Comparison of ENCODE assay signal across 9 mouse cellular contexts in the genomic region with DNA sequence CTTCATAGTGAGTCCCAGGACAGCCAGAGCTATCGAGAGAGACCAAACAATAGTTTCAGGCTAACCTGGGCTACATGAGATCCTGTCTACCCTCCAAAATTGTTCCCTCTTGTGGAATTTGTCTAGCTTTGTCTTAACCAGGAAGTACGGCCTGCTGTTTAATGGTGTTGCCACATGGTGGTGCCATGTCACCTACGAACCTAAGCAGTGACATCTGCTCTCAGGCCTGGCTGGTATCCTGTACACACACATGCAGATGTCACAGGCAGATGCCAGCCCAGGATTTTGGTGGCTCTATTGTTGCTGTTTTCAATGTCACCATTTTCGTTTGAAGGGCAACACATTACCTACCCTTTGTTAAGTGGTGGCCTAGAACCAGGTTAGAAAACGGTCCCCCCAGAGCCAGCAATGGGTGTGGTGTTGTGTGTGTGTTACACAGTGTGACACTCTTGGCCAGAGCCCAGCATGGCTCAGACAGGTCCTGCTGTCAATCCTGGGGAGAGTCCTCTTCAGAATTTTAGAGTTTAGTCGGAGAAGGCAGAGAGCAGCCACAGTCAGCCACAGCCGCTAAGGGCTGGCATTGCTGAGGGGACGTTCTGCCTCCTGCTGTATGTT. TPM values are rescaled to one million over a fixed set of nuclear protein-coding genes. Genes with fewer than 3 reads are reported as not detected.
DNase-seq lines count a peak whose midpoint lies in the region; ATAC-seq lines count a peak whose summit lies in the region.
"Had no signal": no experiment of that assay in that cellular context is flagged by ENCODE, and none has a peak within 500 bp of the region (broad histone marks: within the 10 kb centered on the region; RNA-seq: fewer than 3 reads in every experiment).

No protein-coding gene starts in this region.

- no peaks in the 10 kb centered on the region for H3K27me3 ChIP-seq in embryonic facial prominence, embryonic 10.5 days (replicated peaks; ENCODE audit: low read depth, poor library complexity, severe bottlenecking)
- no peaks in the 10 kb centered on the region for H3K27me3 ChIP-seq in liver, embryonic 12.5 days (replicated peaks)

- peaks cover 98% of the 10 kb centered on the region for H3K36me3 ChIP-seq in embryonic facial prominence, embryonic 10.5 days (replicated peaks)
- H3K36me3 ChIP-seq in liver, embryonic 12.5 days: peaks cover 99% of the 10 kb centered on the region

- WGBS in embryonic facial prominence, embryonic 10.5 days: 85% methylated on average over 8 of the region's 8 CpGs
- WGBS in liver, embryonic 12.5 days (ENCODE audit: insufficient replicate concordance): 68% methylated on average over 8 of the region's 8 CpGs

- no peaks in the 10 kb centered on the region for H3K9me3 ChIP-seq in embryonic facial prominence, embryonic 10.5 days
- H3K9me3 ChIP-seq in liver, embryonic 12.5 days (replicated peaks): no peaks in the 10 kb centered on the region

- no peak overlapping the region for H3K4me2 ChIP-seq in liver, embryonic 12.5 days

- H3K9ac ChIP-seq in liver, embryonic 12.5 days: no peak overlapping the region

- no peaks in the 10 kb centered on the region for H3K4me1 ChIP-seq in embryonic facial prominence, embryonic 10.5 days
- H3K4me1 ChIP-seq in liver, embryonic 12.5 days: no peaks in the 10 kb centered on the region

- ATAC-seq in liver, embryonic 12.5 days: peak; percentile 54; the same call in 1 of the 2 replicates

- no peak overlapping the region for H3K4me3 ChIP-seq in embryonic facial prominence, embryonic 10.5 days
- no peak overlapping the region for H3K4me3 ChIP-seq in liver, embryonic 12.5 days
- H3K4me3 ChIP-seq: erythroblast, embryonic 14.5 days had no signal

- H3K27ac ChIP-seq in embryonic facial prominence, embryonic 10.5 days (replicated peaks): no peak overlapping the region
- H3K27ac ChIP-seq in liver, embryonic 12.5 days: peak overlapping the region; percentile 41; the same call in 1 of the 2 replicates

- DNase-seq in layer of hippocampus, postnatal 10 days (ENCODE audit: low spot score in 2 of 2): peak; percentile 36 to 49
- DNase-seq in layer of hippocampus, adult 9-10 months (ENCODE audit: low spot score): no peak
- peak; percentile 56 for DNase-seq in MEL-GATA-1-ER (ENCODE audit: extremely low read depth, low read depth)
- DNase-seq in embryonic facial prominence, embryonic 10.5 days (ENCODE audit: low spot score): peak; percentile 42
- peak; percentile 41 for DNase-seq in retina, postnatal 7 days (ENCODE audit: low read depth, low spot score)
- no peak for DNase-seq in right cerebral cortex, adult 2 months (ENCODE audit: low spot score in 2 of 2)
- no peak for DNase-seq in gastrocnemius, adult 8-10 months (ENCODE audit: low spot score in 2 of 2)

RNA-seq across cellular contexts. Expression of a gene that starts 16.0 kb away (rescaled TPM):
- not detected for total RNA-seq in layer of hippocampus, postnatal 10 days (2021)
- not detected in 2 replicates for polyA plus RNA-seq in embryonic facial prominence, embryonic 10.5 days (2016; fragmentation: Nextera tagmentation; extraction: Ambion mirVana)
- not detected in 2 replicates for polyA plus RNA-seq in liver, embryonic 12.5 days (2016; fragmentation: Nextera tagmentation; extraction: Ambion mirVana)
- not detected for total RNA-seq in gastrocnemius, adult 8-10 months (2022)
- polyA plus RNA-seq: erythroblast, embryonic 14.5 days had no signal

RNA-seq across cellular contexts. Expression of a gene that starts 16.5 kb away (rescaled TPM):
- 10 to 100 TPM; 21.7 to 22.7 TPM for total RNA-seq in layer of hippocampus, postnatal 10 days (2021)
- 21.2 and 23.1 TPM in 2 replicates for polyA plus RNA-seq in embryonic facial prominence, embryonic 10.5 days (2016; fragmentation: Nextera tagmentation; extraction: Ambion mirVana)
- polyA plus RNA-seq in liver, embryonic 12.5 days (2016; fragmentation: Nextera tagmentation; extraction: Ambion mirVana): 13.5 and 14.5 TPM in 2 replicates
- 1 to 10 TPM; 1.5 to 2.5 (median 1.9) TPM for total RNA-seq in gastrocnemius, adult 8-10 months (2022)

RNA-seq across cellular contexts. Expression of a gene that starts 19.2 kb away (rescaled TPM):
- total RNA-seq in layer of hippocampus, postnatal 10 days (2021): 10 to 100 TPM; 24.9 to 28.5 TPM
- 4.0 and 4.8 TPM in 2 replicates for polyA plus RNA-seq in embryonic facial prominence, embryonic 10.5 days (2016; fragmentation: Nextera tagmentation; extraction: Ambion mirVana)
- polyA plus RNA-seq in liver, embryonic 12.5 days (2016; fragmentation: Nextera tagmentation; extraction: Ambion mirVana): 3.1 and 3.2 TPM in 2 replicates
- total RNA-seq in gastrocnemius, adult 8-10 months (2022): 10 to 100 TPM; 11.6 to 13.9 (median 13.8) TPM

RNA-seq across cellular contexts. Expression of a gene that starts 36.2 kb away (rescaled TPM):
- total RNA-seq in layer of hippocampus, postnatal 10 days (2021): not detected
- not detected in 2 replicates for polyA plus RNA-seq in embryonic facial prominence, embryonic 10.5 days (2016; fragmentation: Nextera tagmentation; extraction: Ambion mirVana)
- not detected in 2 replicates for polyA plus RNA-seq in liver, embryonic 12.5 days (2016; fragmentation: Nextera tagmentation; extraction: Ambion mirVana)
- total RNA-seq in gastrocnemius, adult 8-10 months (2022): not detected
- polyA plus RNA-seq: erythroblast, embryonic 14.5 days had no signal

Comparison
In these comparisons a context has a peak if more than half of its experiments do, and no peak if none do; other contexts are left out.
1. DNase-seq: peak in layer of hippocampus, postnatal 10 days (2 of 2), MEL-GATA-1-ER (single experiment), embryonic facial prominence, embryonic 10.5 days (single experiment) and retina, postnatal 7 days (single experiment); none in layer of hippocampus, adult 9-10 months (single experiment), right cerebral cortex, adult 2 months (0 of 2) and gastrocnemius, adult 8-10 months (0 of 2).
2. RNA of a gene that starts 16.5 kb away (total RNA-seq): 21.7 to 22.7 TPM in layer of hippocampus, postnatal 10 days; 1.5 to 2.5 TPM in gastrocnemius, adult 8-10 months; every median in the first group is over 4 times any median in the second.